Mouse (Mus musculus) CD4-positive naive resting alpha-beta T cell, adult 57 days (primary cell): ENCODE results near the gene Olfr988. TPM values are rescaled to one million over a fixed set of nuclear protein-coding genes. Genes with fewer than 3 reads are reported as not detected.

Experiments used
- total RNA-seq: library from RNA; stranded (reverse); gene quantifications from one replicate; pipeline ENCODE4 v1.2.4, GENCODE M21; 2023

Olfr988 gene
- not detected for total RNA-seq

DNA sequence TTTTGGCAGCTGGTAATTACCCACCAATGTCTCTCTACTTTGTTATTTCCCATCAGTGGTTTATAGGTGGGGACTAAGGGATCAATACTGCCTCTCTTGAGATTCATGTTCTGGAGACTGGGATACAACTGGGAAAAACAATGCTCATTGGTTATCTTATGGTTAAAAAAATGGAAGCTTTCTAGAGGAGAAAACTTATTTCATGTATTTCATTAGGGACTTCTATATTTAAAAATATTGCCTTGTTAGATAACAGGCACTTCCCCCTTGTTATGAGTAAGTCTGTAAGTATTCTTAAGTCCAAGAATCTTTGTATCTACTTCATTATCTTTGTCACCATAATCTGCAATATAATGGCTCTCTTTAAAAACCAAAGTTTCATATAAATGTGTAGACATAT, at the start of gene Olfr988:
Gene Olfr988 (minus strand): TSS at position 101 of the 400 bp plus-strand sequence.

DNA sequence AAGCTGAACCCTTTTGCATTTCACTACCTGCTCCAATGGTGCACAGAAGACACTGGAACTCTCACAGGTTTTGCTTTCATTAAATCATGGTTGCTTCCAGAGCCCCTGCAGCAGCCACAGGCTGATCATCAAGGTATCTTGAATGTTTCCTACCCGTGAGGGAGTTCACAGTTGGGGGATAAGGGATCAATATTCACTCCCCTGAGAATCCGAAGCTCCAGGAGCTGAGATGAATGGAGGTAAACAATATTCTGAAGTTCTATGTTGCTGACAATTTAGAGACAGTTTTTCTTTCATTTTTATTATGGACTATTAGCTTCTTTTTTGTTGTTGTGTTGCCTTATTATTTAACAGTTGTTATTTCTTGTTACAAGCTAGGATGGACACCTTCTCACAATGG, 46.3 kb upstream of the Olfr988 start, which contains the start of gene Olfr992:
Gene Olfr992 (minus strand): TSS at position 101 of the 400 bp plus-strand sequence.

DNA sequence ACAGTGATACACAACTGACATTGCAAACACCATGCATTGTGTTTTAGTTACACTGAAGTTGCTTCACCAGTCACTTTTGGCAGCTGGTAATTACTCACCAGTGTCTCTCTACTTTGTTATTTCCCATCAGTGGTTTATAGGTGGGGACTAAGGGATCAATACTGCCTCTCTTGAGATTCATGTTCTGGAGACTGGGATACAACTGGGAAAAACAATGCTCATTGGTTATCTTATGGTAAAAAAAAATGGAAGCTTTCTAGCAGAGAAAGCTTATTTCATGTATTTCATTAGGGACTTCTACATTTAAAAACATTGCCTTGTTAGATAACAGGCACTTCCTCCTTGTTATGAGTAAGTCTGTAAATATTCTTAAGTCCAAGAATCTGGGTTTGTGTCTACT, 23.8 kb downstream of the Olfr988 start, which contains the start of gene Olfr987:
Gene Olfr987 (minus strand): TSS at position 101 of the 400 bp plus-strand sequence.

Other genes starting within 250 kb of the Olfr988 start
- gene Aplnr, start 227.0 kb downstream of the Olfr988 start, total RNA-seq, result not detected
- gene Lrrc55, start 166.0 kb downstream of the Olfr988 start, total RNA-seq, result not detected
- gene Olfr987, start 23.9 kb downstream of the Olfr988 start, total RNA-seq, result not detected
- not detected for gene Olfr992, start 46.2 kb upstream of the Olfr988 start, total RNA-seq
- gene Olfr993, start 51.6 kb upstream of the Olfr988 start, total RNA-seq, result not detected
- gene Olfr994, start 73.2 kb upstream of the Olfr988 start, total RNA-seq, result not detected
- not detected for gene Olfr995, start 80.4 kb upstream of the Olfr988 start, total RNA-seq
- gene 4833423E24Rik, start 155.8 kb upstream of the Olfr988 start, total RNA-seq, result not detected
- not detected for gene Olfr996, start 216.0 kb upstream of the Olfr988 start, total RNA-seq
- gene Olfr998, start 225.7 kb upstream of the Olfr988 start, total RNA-seq, result not detected
- not detected for gene Olfr1000, start 248.7 kb upstream of the Olfr988 start, total RNA-seq